Mouse (Mus musculus) MEL (cell line): ENCODE measurements around the gene Afg1l. TPM values are rescaled to one million over a fixed set of nuclear protein-coding genes. Genes with fewer than 3 reads are reported as not detected.
A peak's percentile ranks its signal among the peaks of the same experiment; 100 is the strongest.

Experiments used
- DNase-seq: peaks from one replicate; pipeline ENCODE4 v3.0.0; 2011; ENCODE audit warnings: low read depth, low spot score
- H3K27ac ChIP-seq: 2 replicates; pipeline ENCODE4 v1.5.1; 2012; ENCODE audit warnings: low read depth, mild to moderate bottlenecking, control low read depth, low read length, moderate library complexity; ENCODE audit not compliant: control insufficient read depth
- H3K27me3 ChIP-seq, 2 experiments: fragments of 150-350 bp in 1 of 2; sonication (generic) in 1 of 2; 2 replicates each; pipeline ENCODE4 v1.6.1; 2012; ENCODE audit warnings: low read length in 2 of 2, mild to moderate bottlenecking in 2 of 2, improper control_type of control experiment in 1 of 2, moderate library complexity in 1 of 2; ENCODE audit not compliant: insufficient read depth in 2 of 2, control insufficient read depth in 1 of 2
- H3K36me3 ChIP-seq, 2 experiments: 2 replicates each; pipeline ENCODE4 v1.6.1; 2012 to 2014; ENCODE audit warnings: low read length in 2 of 2, improper control_type of control experiment in 1 of 2, inconsistent platforms in 1 of 2, mild to moderate bottlenecking in 1 of 2; ENCODE audit not compliant: insufficient read depth in 2 of 2, control insufficient read depth in 1 of 2
- H3K4me1 ChIP-seq, 2 experiments: fragments of 150-350 bp in 1 of 2; sonication (generic) in 1 of 2; 2 replicates each; pipeline ENCODE4 v1.6.1; 2012; ENCODE audit warnings: low read length in 2 of 2, improper control_type of control experiment in 1 of 2, mild to moderate bottlenecking in 1 of 2; ENCODE audit not compliant: insufficient read depth in 2 of 2, control insufficient read depth in 1 of 2
- H3K4me3 ChIP-seq, 2 experiments: fragments of 150-350 bp in 1 of 2; sonication (generic) in 1 of 2; 2 replicates each; pipeline ENCODE4 v1.5.1; 2012; ENCODE audit warnings: low read depth in 2 of 2, low read length in 2 of 2, mild to moderate bottlenecking in 2 of 2, moderate library complexity in 2 of 2, control low read depth in 1 of 2, improper control_type of control experiment in 1 of 2; ENCODE audit not compliant: control insufficient read depth in 1 of 2, insufficient read depth in 1 of 2
- H3K79me2 ChIP-seq: 2 replicates; pipeline ENCODE4 v1.6.1; 2012; ENCODE audit warnings: mild to moderate bottlenecking, low read length, moderate library complexity; ENCODE audit not compliant: control insufficient read depth, poor library complexity, insufficient read depth
- H3K9ac ChIP-seq: 2 replicates; pipeline ENCODE4 v1.6.1; 2012; ENCODE audit warnings: low read depth, mild to moderate bottlenecking, control low read depth, low read length, moderate library complexity; ENCODE audit not compliant: control insufficient read depth, poor library complexity, severe bottlenecking
- H3K9me3 ChIP-seq: fragments of 150-350 bp; sonication (generic); replicated peaks from 2 replicates; pipeline ENCODE4 v1.6.1; 2012; ENCODE audit warnings: mild to moderate bottlenecking, low read length, improper control_type of control experiment, moderate library complexity; ENCODE audit not compliant: insufficient read depth
- BHLHE40 ChIP-seq: IDR thresholded peaks from 2 replicates; pipeline ENCODE4 v1.6.1; 2012; ENCODE audit warnings: low read depth, mild to moderate bottlenecking, inconsistent platforms, low read length, improper control_type of control experiment, borderline replicate concordance
- CHD1 ChIP-seq: IDR thresholded peaks from 2 replicates; pipeline ENCODE4 v1.6.1; 2012; ENCODE audit warnings: low read depth, mild to moderate bottlenecking, inconsistent platforms, low read length, improper control_type of control experiment
- CHD2 ChIP-seq: IDR thresholded peaks from 2 replicates; pipeline ENCODE4 v1.6.1; 2011; ENCODE audit warnings: low read length, improper control_type of control experiment
- CTCF ChIP-seq, 3 experiments: IDR thresholded peaks in 2 of 3; conservative IDR thresholded peaks in 1 of 3; 2 replicates each; pipeline ENCODE4 v1.5.1; 2011 to 2012; ENCODE audit warnings: low read length in 3 of 3, low read depth in 2 of 3, mild to moderate bottlenecking in 2 of 3, improper control_type of control experiment in 1 of 3, inconsistent platforms in 1 of 3, mixed read lengths in 1 of 3, moderate library complexity in 1 of 3; ENCODE audit not compliant: control insufficient read depth in 1 of 3, insufficient read depth in 1 of 3, poor library complexity in 1 of 3, severe bottlenecking in 1 of 3
- E2F4 ChIP-seq: IDR thresholded peaks from 2 replicates; pipeline ENCODE4 v1.6.1; 2011; ENCODE audit warnings: low read depth, low read length, improper control_type of control experiment, borderline replicate concordance
- ELF1 ChIP-seq: IDR thresholded peaks from 2 replicates; pipeline ENCODE4 v1.6.1; 2014; ENCODE audit warnings: low read depth, mild to moderate bottlenecking, inconsistent platforms, low read length, improper control_type of control experiment, moderate library complexity
- EP300 ChIP-seq, 2 experiments: IDR thresholded peaks; 2 replicates each; pipeline ENCODE4 v1.6.1; 2011; ENCODE audit warnings: improper control_type of control experiment in 2 of 2, low read length in 2 of 2, low read depth in 1 of 2, mild to moderate bottlenecking in 1 of 2
- GABPA ChIP-seq: IDR thresholded peaks from 2 replicates; pipeline ENCODE4 v1.6.1; 2012; ENCODE audit warnings: low read depth, mild to moderate bottlenecking, inconsistent platforms, low read length, improper control_type of control experiment, moderate library complexity
- GATA1 ChIP-seq: IDR thresholded peaks from 2 replicates; pipeline ENCODE4 v1.6.1; 2011; ENCODE audit warnings: low read depth, low read length, improper control_type of control experiment
- KAT2A ChIP-seq: conservative IDR thresholded peaks from 2 replicates; pipeline ENCODE4 v1.6.1; 2012; ENCODE audit warnings: low read depth, low read length, improper control_type of control experiment, inconsistent platforms
- MAFK ChIP-seq: IDR thresholded peaks from 2 replicates; pipeline ENCODE4 v1.6.1; 2011; ENCODE audit warnings: low read depth, mild to moderate bottlenecking, low read length, improper control_type of control experiment, borderline replicate concordance
- MAZ ChIP-seq: IDR thresholded peaks from 2 replicates; pipeline ENCODE4 v1.6.1; 2012; ENCODE audit warnings: low read depth, mild to moderate bottlenecking, inconsistent platforms, low read length, improper control_type of control experiment
- MEF2A ChIP-seq: IDR thresholded peaks from 2 replicates; pipeline ENCODE4 v1.6.1; 2014; ENCODE audit warnings: low read depth, mild to moderate bottlenecking, inconsistent platforms, low read length, improper control_type of control experiment; ENCODE audit not compliant: poor library complexity, insufficient replicate concordance, severe bottlenecking; ENCODE audit errors: extremely low read depth
- MXI1 ChIP-seq: IDR thresholded peaks from 2 replicates; pipeline ENCODE4 v1.6.1; 2011; ENCODE audit warnings: mild to moderate bottlenecking, low read depth, low read length, improper control_type of control experiment
- MYC ChIP-seq: IDR thresholded peaks from 2 replicates; pipeline ENCODE4 v1.6.1; 2011; ENCODE audit warnings: low read depth, mild to moderate bottlenecking, low read length, improper control_type of control experiment, moderate library complexity
- NELFE ChIP-seq: IDR thresholded peaks from 2 replicates; pipeline ENCODE4 v1.6.1; 2011; ENCODE audit warnings: low read depth, low read length, improper control_type of control experiment
- NRF1 ChIP-seq: IDR thresholded peaks from 2 replicates; pipeline ENCODE4 v1.6.1; 2014; ENCODE audit warnings: low read depth, mild to moderate bottlenecking, inconsistent platforms, low read length, improper control_type of control experiment, moderate library complexity; ENCODE audit not compliant: poor library complexity, insufficient read depth, severe bottlenecking
- POLR2A ChIP-seq, 2 experiments: IDR thresholded peaks; 2 replicates each; pipeline ENCODE4 v1.6.1; 2011 to 2012; ENCODE audit warnings: low read length in 2 of 2, mild to moderate bottlenecking in 2 of 2, control low read depth in 1 of 2, improper control_type of control experiment in 1 of 2, low read depth in 1 of 2, moderate library complexity in 1 of 2; ENCODE audit not compliant: control insufficient read depth in 1 of 2, insufficient read depth in 1 of 2, poor library complexity in 1 of 2
- POLR2AphosphoS2 ChIP-seq: IDR thresholded peaks from 2 replicates; pipeline ENCODE4 v1.6.1; 2011; ENCODE audit warnings: low read length, improper control_type of control experiment
- RCOR1 ChIP-seq: IDR thresholded peaks from 2 replicates; pipeline ENCODE4 v1.6.1; 2012; ENCODE audit warnings: low read depth, mild to moderate bottlenecking, inconsistent platforms, low read length, improper control_type of control experiment
- SIN3A ChIP-seq: IDR thresholded peaks from 2 replicates; pipeline ENCODE4 v1.6.1; 2012; ENCODE audit warnings: low read length, improper control_type of control experiment, inconsistent platforms
- TBP ChIP-seq: IDR thresholded peaks from 2 replicates; pipeline ENCODE4 v1.8.0; 2011; ENCODE audit warnings: low read depth, low read length, improper control_type of control experiment
- TCF12 ChIP-seq: IDR thresholded peaks from 2 replicates; pipeline ENCODE4 v1.6.1; 2014; ENCODE audit warnings: low read depth, mild to moderate bottlenecking, inconsistent platforms, low read length, improper control_type of control experiment, moderate library complexity
- USF1 ChIP-seq: IDR thresholded peaks from 2 replicates; pipeline ENCODE4 v1.6.1; 2014; ENCODE audit warnings: low read depth, mild to moderate bottlenecking, inconsistent platforms, low read length, improper control_type of control experiment, moderate library complexity
- USF2 ChIP-seq, 2 experiments: IDR thresholded peaks; 2 replicates each; pipeline ENCODE4 v1.6.1; 2011 to 2012; ENCODE audit warnings: improper control_type of control experiment in 2 of 2, low read length in 2 of 2, borderline replicate concordance in 1 of 2, inconsistent platforms in 1 of 2, low read depth in 1 of 2, mild to moderate bottlenecking in 1 of 2; ENCODE audit not compliant: insufficient read depth in 1 of 2
- ZC3H11A ChIP-seq: IDR thresholded peaks from 2 replicates; pipeline ENCODE4 v1.6.1; 2012; ENCODE audit warnings: low read depth, mild to moderate bottlenecking, inconsistent platforms, low read length, improper control_type of control experiment
- ZKSCAN1 ChIP-seq: IDR thresholded peaks from 2 replicates; pipeline ENCODE4 v1.6.1; 2012; ENCODE audit warnings: low read depth, mild to moderate bottlenecking, inconsistent platforms, low read length, improper control_type of control experiment, moderate library complexity
- ZMIZ1 ChIP-seq: IDR thresholded peaks from 2 replicates; pipeline ENCODE4 v1.6.1; 2012; ENCODE audit warnings: low read depth, mild to moderate bottlenecking, inconsistent platforms, low read length, improper control_type of control experiment, moderate library complexity
- ZNF384 ChIP-seq: IDR thresholded peaks from 2 replicates; pipeline ENCODE4 v1.6.1; 2012; ENCODE audit warnings: low read depth, mild to moderate bottlenecking, inconsistent platforms, low read length, improper control_type of control experiment
- polyA plus RNA-seq, 2 experiments: library from polyadenylated mRNA; stranded (reverse) in 1 of 2; unstranded in 1 of 2; fragments of >175 nt in 1 of 2; fragments of >200 nt in 1 of 2; gene quantifications; 2 replicates each; pipeline versions ENCODE4 v1.2.1 to v1.2.4; 2012; ENCODE audit warnings: low replicate concordance in 2 of 2, low read depth in 1 of 2; ENCODE audit not compliant: insufficient read length in 2 of 2, insufficient read depth in 1 of 2, missing spikeins in 1 of 2
- total RNA-seq: library from RNA; depleted of rRNA; stranded (reverse); fragments of 300-350 nt; gene quantifications from 2 replicates; pipeline ENCODE4 v1.2.3, GENCODE M21; 2012

Afg1l gene
- total and polyA plus RNA-seq, 3 experiments, result 3.4 to 3.7 TPM; not detected in 1

DNA sequence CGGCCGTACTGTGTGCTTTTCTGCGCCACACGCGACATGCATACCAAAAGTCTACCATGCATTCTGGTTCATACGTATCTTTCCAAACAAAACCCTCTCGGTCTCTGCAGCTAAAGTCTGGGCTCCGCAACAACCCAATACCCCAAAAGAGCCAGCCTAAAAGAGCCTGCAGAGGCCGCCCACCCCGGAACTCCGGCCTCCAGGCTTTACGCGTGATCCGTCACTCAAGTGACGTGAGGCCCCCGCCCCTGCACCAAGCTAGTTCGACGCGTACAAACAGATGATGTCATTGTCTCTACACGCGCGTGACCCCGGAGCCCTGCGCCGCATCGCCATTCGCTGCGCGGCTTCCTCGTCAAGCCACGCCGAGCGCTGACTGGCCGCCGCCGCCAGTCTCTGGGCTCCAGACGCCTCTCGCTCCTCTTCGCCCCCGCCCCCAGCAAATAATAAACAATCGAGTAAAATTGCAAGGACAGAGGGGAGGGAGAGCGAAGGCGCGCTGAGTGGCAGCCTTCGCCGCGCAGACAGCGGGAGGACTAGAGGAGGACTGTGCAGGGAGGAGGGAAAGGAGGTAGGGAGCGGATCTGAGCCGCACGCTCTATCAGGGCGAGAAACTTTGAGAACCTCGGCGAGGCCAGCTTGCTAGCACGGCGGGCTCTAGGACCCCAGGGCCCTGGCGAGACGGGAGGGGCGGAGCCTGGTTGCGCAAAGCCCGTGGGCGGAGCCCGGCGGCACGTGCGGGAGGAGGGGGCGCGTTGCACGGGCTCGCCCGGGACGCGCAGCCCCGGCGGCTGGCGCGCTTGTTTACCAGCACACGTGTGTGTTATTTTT lies 200.7 kb downstream of the Afg1l start (continued):
- TF ChIP-seq MEF2A (no peak), CHD2 (no peak; the same call in 1 of the 2 replicates), ELF1 (peak; percentile 88), CHD1 (no peak), MAFK (no peak), MXI1 (peak; percentile 99), POLR2A (IDR thresholded peaks at IDR 0.05; ENCODE audit: control insufficient read depth in 1 of 2, insufficient read depth in 1 of 2, low read depth in 1 of 2, low read length in 2 of 2, poor library complexity in 1 of 2) (peak; percentile 44 to 48; a peak in 3 of 4 replicates), BHLHE40 (peak; percentile 100), TBP (peak; percentile 67; the same call in 1 of the 2 replicates), MAZ (peak; percentile 99; the same call in 1 of the 2 replicates), TCF12 (peak; percentile 40), CTCF (IDR thresholded peaks at IDR 0.05 in 2 of 3, conservative IDR thresholded peaks at IDR 0.05 in 1 of 3; ENCODE audit: control insufficient read depth in 1 of 3, insufficient read depth in 1 of 3, low read depth in 2 of 3, low read length in 3 of 3, poor library complexity in 1 of 3, severe bottlenecking in 1 of 3) (peak in 1 of 3 experiments; percentile 20; a peak in 1 of 6 replicates), ZNF384 (no peak), E2F4 (no peak), USF2 (IDR thresholded peaks at IDR 0.05; ENCODE audit: borderline replicate concordance in 1 of 2, insufficient read depth in 1 of 2, low read depth in 1 of 2, low read length in 2 of 2) (no peak), KAT2A (no peak; the same call in 1 of the 2 replicates), SIN3A (peak; percentile 99), NELFE (peak; percentile 35), ZKSCAN1 (no peak), GATA1 (no peak)
- TF ChIP-seq, all 39 proteins: peak for 19

GRCm38 (mm10) chr10:42276507-42277345 lies 201.6 kb downstream of the Afg1l start, which contains the start of gene Foxo3:
Foxo3 (minus strand) TSS chr10:42276755.
- H3K9me3 ChIP-seq, result no peaks in the 10 kb centered on the region
- peaks cover 0 to 15% of the 10 kb centered on the region in 2 experiments; a peak in 3 of 4 replicates for H3K36me3 ChIP-seq
- peak within 1 kb of the TSS; percentile 89 for H3K9ac ChIP-seq
- H3K79me2 ChIP-seq, result peaks cover 31% of the 10 kb centered on the region
- peak; percentile 91 for DNase-seq
- peaks cover 15 to 18% of the 10 kb centered on the region in 2 experiments for H3K4me1 ChIP-seq
- H3K27me3 ChIP-seq, result no peaks in the 10 kb centered on the region
- H3K4me3 ChIP-seq, result peak within 1 kb of the TSS; percentile 67 to 91
- H3K27ac ChIP-seq, result peak within 1 kb of the TSS; percentile 74
- TF ChIP-seq TBP, result no peak
- no peak for TF ChIP-seq USF2 (IDR thresholded peaks at IDR 0.05; ENCODE audit: borderline replicate concordance in 1 of 2, insufficient read depth in 1 of 2, low read depth in 1 of 2, low read length in 2 of 2)
- peak; percentile 85 for TF ChIP-seq NRF1
- no peak for TF ChIP-seq ZNF384
- 0 out of 2 replicates have a peak, but pooled peaks have one; percentile 26 for TF ChIP-seq TCF12
- no peak for TF ChIP-seq EP300 (IDR thresholded peaks at IDR 0.05; ENCODE audit: low read depth in 1 of 2, low read length in 2 of 2)
- TF ChIP-seq CHD2, result no peak
- peak; percentile 78 for TF ChIP-seq NELFE
- 0 out of 2 replicates have a peak, but pooled peaks have one; percentile 4 for TF ChIP-seq USF1
- no peak for TF ChIP-seq RCOR1
- TF ChIP-seq MEF2A, result no peak
- no peak; the same call in 1 of the 2 replicates for TF ChIP-seq MYC
- TF ChIP-seq ZMIZ1, result peak; percentile 78
- no peak for TF ChIP-seq CTCF (IDR thresholded peaks at IDR 0.05 in 2 of 3, conservative IDR thresholded peaks at IDR 0.05 in 1 of 3; ENCODE audit: control insufficient read depth in 1 of 3, insufficient read depth in 1 of 3, low read depth in 2 of 3, low read length in 3 of 3, poor library complexity in 1 of 3, severe bottlenecking in 1 of 3)
- TF ChIP-seq POLR2AphosphoS2, result peak; percentile 76
- peak; percentile 87 for TF ChIP-seq MXI1
- no peak for TF ChIP-seq ZC3H11A
- no peak for TF ChIP-seq GABPA
